Mouse (Mus musculus) embryonic facial prominence, embryonic 14.5 days (tissue): ENCODE results near the gene Tmcc2. TPM values are rescaled to one million over a fixed set of nuclear protein-coding genes. Genes with fewer than 3 reads are reported as not detected.
A peak's percentile ranks its signal among the peaks of the same experiment; 100 is the strongest.

Experiments
- ATAC-seq: fragments of 200-750 bp; cut with Nextera tagmentation; 2 replicates; pipeline ENCODE4 v1.8.0; 2017; ENCODE audit warnings: low read depth, moderate number of reproducible peaks, moderate TSS enrichment
- DNase-seq: peaks from one replicate; pipeline ENCODE4 v3.0.0-alpha.2; 2015; ENCODE audit warnings: low spot score
- H3K27ac ChIP-seq: fragments of 300-500 bp; sonication (generic); replicated peaks from 2 replicates; pipeline ENCODE4 v1.5.1; 2014; ENCODE audit warnings: low read depth, mild to moderate bottlenecking, low read length, moderate library complexity
- H3K27me3 ChIP-seq: fragments of 300-500 bp; sonication (generic); replicated peaks from 2 replicates; pipeline ENCODE4 v1.6.1; 2014; ENCODE audit warnings: low read length; ENCODE audit not compliant: control insufficient read depth, insufficient read depth
- H3K36me3 ChIP-seq: fragments of 300-500 bp; sonication (generic); 2 replicates; pipeline ENCODE4 v1.6.1; 2014; ENCODE audit warnings: low read length, mixed read lengths; ENCODE audit not compliant: control insufficient read depth, insufficient read depth
- H3K4me1 ChIP-seq: fragments of 300-500 bp; sonication (generic); 2 replicates; pipeline ENCODE4 v1.6.1; 2014; ENCODE audit warnings: antibody characterized with exemption, low read length; ENCODE audit not compliant: control insufficient read depth, insufficient read depth
- H3K4me2 ChIP-seq: fragments of 300-500 bp; sonication (generic); 2 replicates; pipeline ENCODE4 v1.6.1; 2014; ENCODE audit warnings: low read depth, mild to moderate bottlenecking, low read length, moderate library complexity, mixed read lengths
- H3K4me3 ChIP-seq: fragments of 300-500 bp; sonication (generic); 2 replicates; pipeline ENCODE4 v1.5.1; 2014; ENCODE audit warnings: low read depth, mild to moderate bottlenecking, low read length
- H3K9ac ChIP-seq: fragments of 300-500 bp; sonication (generic); 2 replicates; pipeline ENCODE4 v1.6.1; 2014; ENCODE audit warnings: low read depth, mild to moderate bottlenecking, low read length, moderate library complexity, mixed read lengths
- H3K9me3 ChIP-seq: fragments of 300-500 bp; sonication (generic); 2 replicates; pipeline ENCODE4 v1.6.1; 2016; ENCODE audit warnings: low read length; ENCODE audit not compliant: control insufficient read depth
- WGBS: fragments of 180-500 bp; shearing (Covaris S2); extraction: QIAGEN DNeasy Blood & Tissue Kit; methylation state at CpG from one replicate; pipeline ENCODE4 v1.1.7; 2014; 5-methylcytosine and 5-hydroxymethylcytosine counted together
- polyA plus RNA-seq: library from polyadenylated mRNA; unstranded; fragments of >200 nt; fragmentation: Nextera tagmentation; extraction: Ambion mirVana; gene quantifications from 2 replicates; pipeline ENCODE4 v1.2.1, GENCODE M21; 2014

Tmcc2 gene
- polyA plus RNA-seq, 1 experiment from 2014 or later: 10.2 TPM

DNA sequence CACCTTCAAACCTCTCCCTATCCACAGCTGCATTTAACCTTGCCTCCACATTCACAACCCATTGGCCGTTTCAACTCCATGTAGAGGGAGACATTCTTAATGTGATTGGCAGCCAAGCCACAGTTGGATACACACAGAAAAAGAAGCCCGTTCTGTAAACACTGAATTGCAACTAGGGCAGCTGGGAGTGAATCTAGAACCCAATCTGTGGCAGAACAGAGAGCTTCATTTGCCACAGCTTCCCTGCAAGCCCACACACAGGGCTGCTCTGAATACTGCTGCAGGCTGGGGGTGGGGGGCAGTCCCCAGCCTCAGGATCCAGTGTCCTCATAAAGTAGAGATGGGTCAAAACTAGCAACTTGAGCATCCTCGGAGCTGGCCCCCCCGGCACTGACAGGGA is 4.8 kb downstream of the Tmcc2 start:
- H3K4me1 ChIP-seq: peaks cover 34% of the 10 kb centered on the region
- H3K9ac ChIP-seq: no peak overlapping the region
- 0 out of 2 replicates have a peak, but pooled peaks cover 3% of the 10 kb centered on the region for H3K36me3 ChIP-seq
- H3K4me3 ChIP-seq: no peak overlapping the region
- H3K27ac ChIP-seq: no peak overlapping the region
- no peaks in the 10 kb centered on the region for H3K27me3 ChIP-seq
- H3K4me2 ChIP-seq: no peak overlapping the region
- DNase-seq (no peak), ATAC-seq (no peak)
- WGBS: 84% methylated on average over 4 of the region's 4 CpGs
- no peaks in the 10 kb centered on the region for H3K9me3 ChIP-seq

DNA sequence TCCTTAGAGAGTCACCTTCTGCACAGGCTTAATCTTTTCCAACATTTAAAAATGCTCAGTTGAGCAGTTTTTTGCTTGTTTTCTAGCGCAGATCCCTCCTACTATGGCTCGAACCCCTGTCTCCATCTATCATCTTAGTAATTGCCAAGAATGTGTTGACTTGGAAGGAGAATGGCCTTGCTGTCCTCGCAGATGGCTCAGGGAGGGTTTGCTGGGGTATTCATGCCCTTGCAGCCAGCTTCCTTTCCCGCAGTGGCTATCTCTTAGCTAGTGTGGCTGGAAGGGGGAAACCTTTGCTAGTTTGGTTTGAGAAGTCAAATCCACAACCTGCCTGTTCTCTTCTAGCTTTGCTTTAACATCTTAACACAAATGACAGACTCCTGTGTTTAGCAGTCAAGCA is 5.4 kb downstream of the Tmcc2 start:
- H3K36me3 ChIP-seq: peaks cover 8% of the 10 kb centered on the region
- ATAC-seq (no peak), DNase-seq (no peak)
- no peaks in the 10 kb centered on the region for H3K27me3 ChIP-seq
- H3K9me3 ChIP-seq: no peaks in the 10 kb centered on the region
- H3K4me1 ChIP-seq: peaks cover 34% of the 10 kb centered on the region
- 75% methylated on average over 4 of the region's 4 CpGs for WGBS
- no peak overlapping the region for H3K27ac ChIP-seq
- no peak overlapping the region for H3K9ac ChIP-seq
- H3K4me3 ChIP-seq: no peak overlapping the region
- no peak overlapping the region for H3K4me2 ChIP-seq

DNA sequence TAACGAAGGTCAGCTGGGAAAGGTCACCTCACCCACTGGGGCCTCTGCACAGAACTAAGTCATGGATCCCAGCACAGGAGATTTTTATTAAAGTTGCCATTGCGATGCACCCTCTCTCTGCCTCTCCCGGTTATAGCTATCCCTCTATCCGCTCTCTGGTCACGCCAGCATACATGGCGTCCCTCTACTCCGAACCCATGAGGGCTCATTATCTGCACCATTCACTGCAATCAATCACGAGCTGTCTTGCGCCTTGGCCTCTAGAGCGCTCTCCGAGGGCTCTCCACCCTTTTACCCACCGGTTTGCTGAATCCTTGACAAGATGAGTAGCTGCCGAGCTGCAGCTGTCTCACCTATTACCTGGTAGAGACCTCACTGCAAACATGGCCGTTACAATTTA is 5.8 kb downstream of the Tmcc2 start:
- WGBS: 74% methylated on average over 14 of the region's 14 CpGs
- no peak overlapping the region for H3K4me2 ChIP-seq
- H3K4me1 ChIP-seq: peaks cover 31% of the 10 kb centered on the region
- H3K27me3 ChIP-seq: no peaks in the 10 kb centered on the region
- no peak overlapping the region for H3K4me3 ChIP-seq
- ATAC-seq (no peak), DNase-seq (no peak)
- no peaks in the 10 kb centered on the region for H3K9me3 ChIP-seq
- H3K9ac ChIP-seq: no peak overlapping the region
- H3K27ac ChIP-seq: 0 out of 2 replicates have a peak overlapping the region, but pooled peaks have one; percentile 39
- H3K36me3 ChIP-seq: peaks cover 13% of the 10 kb centered on the region

DNA sequence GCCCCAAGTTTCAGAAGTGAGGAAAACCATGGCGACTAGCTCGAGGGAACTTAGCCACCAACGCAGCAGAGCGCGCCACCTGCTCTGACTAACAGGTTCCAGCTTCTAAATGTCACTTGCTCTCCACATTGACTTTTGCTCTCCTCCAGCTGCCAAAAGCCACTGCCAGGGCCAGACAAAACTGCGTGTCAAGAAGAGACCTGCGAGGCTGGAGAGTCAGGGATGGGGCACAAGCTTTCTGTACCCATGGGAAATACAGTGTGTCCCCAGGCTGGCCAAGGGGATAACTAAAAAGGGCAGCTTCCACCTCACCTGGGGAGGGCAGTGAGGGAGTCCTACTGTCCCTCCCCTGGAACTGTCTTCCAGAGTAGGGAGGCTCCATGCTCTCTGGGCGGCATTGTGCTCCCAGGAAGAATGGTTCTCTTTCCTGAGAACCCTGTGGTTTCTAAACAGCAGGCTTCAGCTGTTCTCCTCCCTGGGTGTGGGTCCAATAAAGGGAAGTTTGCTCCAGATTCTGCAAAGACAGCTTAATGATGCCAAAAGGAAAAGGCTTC is 7.0 kb downstream of the Tmcc2 start:
- H3K9me3 ChIP-seq: no peaks in the 10 kb centered on the region
- no peak overlapping the region for H3K4me3 ChIP-seq
- DNase-seq (no peak), ATAC-seq (no peak)
- no peak overlapping the region for H3K9ac ChIP-seq
- no peak overlapping the region for H3K4me2 ChIP-seq
- H3K36me3 ChIP-seq: peaks cover 25% of the 10 kb centered on the region
- WGBS: 76% methylated on average over 8 of the region's 8 CpGs
- no peak overlapping the region; the same call in 1 of the 2 replicates for H3K27ac ChIP-seq
- no peaks in the 10 kb centered on the region for H3K27me3 ChIP-seq
- peaks cover 21% of the 10 kb centered on the region for H3K4me1 ChIP-seq

DNA sequence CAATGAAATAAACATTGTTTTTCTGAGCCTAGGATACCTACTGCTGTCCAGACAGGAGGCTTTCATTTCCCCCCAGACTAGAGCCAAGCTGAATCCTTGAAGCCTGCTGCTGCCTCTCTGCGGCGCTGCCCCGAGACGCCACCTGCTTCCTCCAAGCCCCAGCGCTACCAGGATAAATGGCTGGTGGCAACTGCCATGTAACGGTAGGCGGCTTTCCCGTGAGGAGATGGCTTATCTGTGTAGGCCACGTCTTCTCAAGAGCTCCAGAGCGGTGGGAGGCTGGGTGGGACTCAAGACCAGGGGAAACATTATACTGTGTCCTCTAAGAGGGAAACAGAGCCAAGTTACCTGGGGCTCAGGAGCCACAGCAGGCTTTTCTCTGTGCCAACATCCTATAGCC is 9.2 kb downstream of the Tmcc2 start:
- WGBS: 63% methylated on average over 10 of the region's 10 CpGs
- ATAC-seq (no peak), DNase-seq (peak; percentile 18)
- H3K36me3 ChIP-seq: peaks cover 34% of the 10 kb centered on the region
- no peaks in the 10 kb centered on the region for H3K27me3 ChIP-seq
- H3K27ac ChIP-seq: no peak overlapping the region
- H3K9ac ChIP-seq: no peak overlapping the region
- H3K9me3 ChIP-seq: no peaks in the 10 kb centered on the region
- peaks cover 21% of the 10 kb centered on the region for H3K4me1 ChIP-seq
- H3K4me3 ChIP-seq: no peak overlapping the region
- no peak overlapping the region for H3K4me2 ChIP-seq

DNA sequence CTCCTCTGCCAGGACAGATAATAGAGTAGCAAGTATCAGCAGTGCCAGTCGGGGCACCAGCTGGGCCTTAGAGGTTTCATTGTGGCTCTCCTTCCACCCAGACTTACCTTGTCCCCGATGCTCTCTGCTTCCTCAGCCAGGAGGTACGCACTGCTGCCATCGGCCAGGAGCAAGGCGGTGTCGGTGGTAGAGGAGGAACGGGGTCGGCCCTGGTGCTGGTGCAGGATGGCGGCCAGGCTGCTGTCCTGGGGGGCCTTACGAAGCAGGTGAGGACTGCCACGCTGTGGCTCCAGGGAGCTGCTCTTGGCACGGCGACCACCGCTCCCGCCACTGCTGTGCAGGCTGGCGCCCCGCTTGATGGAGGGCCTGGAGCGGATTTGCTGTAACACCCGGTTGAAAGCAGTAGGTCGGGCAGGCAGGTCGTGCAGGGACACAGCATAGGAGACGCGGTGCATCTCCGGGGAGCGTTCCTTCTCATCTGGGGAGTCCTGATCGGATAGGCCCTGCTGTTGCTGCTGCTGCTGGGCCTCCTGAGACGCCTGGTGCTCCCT is 10.5 kb downstream of the Tmcc2 start:
- no peak overlapping the region for H3K4me3 ChIP-seq
- H3K27me3 ChIP-seq: no peaks in the 10 kb centered on the region
- no peak for ATAC-seq
- no peak overlapping the region for H3K27ac ChIP-seq
- 82% methylated on average over 22 of the region's 27 CpGs for WGBS
- H3K4me2 ChIP-seq: no peak overlapping the region
- H3K9ac ChIP-seq: no peak overlapping the region
- H3K9me3 ChIP-seq: no peaks in the 10 kb centered on the region
- peaks cover 34% of the 10 kb centered on the region for H3K36me3 ChIP-seq
- DNase-seq: no peak
- peaks cover 31% of the 10 kb centered on the region for H3K4me1 ChIP-seq

DNA sequence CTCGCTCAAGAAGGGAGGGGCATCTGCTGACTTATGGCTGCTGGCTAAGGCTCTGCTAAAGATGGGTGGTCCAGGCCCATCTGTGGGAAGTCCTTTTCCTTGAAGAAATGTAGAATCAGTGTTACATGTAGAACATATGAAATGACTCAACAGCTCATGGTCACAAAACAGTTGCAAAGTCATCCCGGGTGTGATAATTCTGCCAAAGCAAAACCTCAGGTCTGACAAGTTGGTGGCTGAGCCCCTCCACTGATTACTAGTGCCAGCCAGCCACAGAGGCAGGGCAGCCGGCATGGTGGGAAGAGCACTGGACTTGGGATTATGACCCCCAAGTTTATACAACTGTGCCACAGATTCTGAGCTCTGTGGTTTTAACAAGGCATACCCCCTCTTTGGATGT is 13.3 kb downstream of the Tmcc2 start:
- Histone ChIP-seq H3K27me3 (no peaks in the 10 kb centered on the region), H3K4me1 (peaks cover 48% of the 10 kb centered on the region), H3K4me3 (no peak overlapping the region), H3K27ac (no peak overlapping the region), H3K36me3 (peaks cover 45% of the 10 kb centered on the region), H3K4me2 (no peak overlapping the region), H3K9me3 (no peaks in the 10 kb centered on the region), H3K9ac (no peak overlapping the region)
- WGBS: 75% methylated on average over 3 of the region's 3 CpGs
- DNase-seq (no peak), ATAC-seq (no peak)

DNA sequence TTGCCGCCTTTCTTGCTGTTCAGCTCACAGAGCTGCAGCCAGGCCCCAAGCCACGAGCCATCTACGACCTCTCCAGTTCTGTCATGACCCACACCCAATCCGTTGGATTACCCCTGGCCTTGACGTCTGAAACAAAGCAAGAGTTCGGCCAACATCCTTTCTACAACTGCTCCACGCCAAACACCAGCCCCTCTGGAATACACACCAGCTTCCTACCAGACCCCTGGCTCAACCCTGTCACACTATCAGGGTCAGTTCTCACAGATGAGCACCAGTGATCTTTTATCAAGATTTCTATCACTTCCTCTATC is 14.1 kb downstream of the Tmcc2 start:
- Histone ChIP-seq H3K27ac (no peak overlapping the region), H3K4me1 (peaks cover 56% of the 10 kb centered on the region), H3K9ac (no peak overlapping the region), H3K9me3 (no peaks in the 10 kb centered on the region), H3K27me3 (no peaks in the 10 kb centered on the region), H3K4me3 (no peak overlapping the region), H3K36me3 (peaks cover 49% of the 10 kb centered on the region), H3K4me2 (no peak overlapping the region)
- no peak for DNase-seq
- 49% methylated on average over 7 of the region's 7 CpGs for WGBS
- no peak for ATAC-seq
